In the genomic region with DNA sequence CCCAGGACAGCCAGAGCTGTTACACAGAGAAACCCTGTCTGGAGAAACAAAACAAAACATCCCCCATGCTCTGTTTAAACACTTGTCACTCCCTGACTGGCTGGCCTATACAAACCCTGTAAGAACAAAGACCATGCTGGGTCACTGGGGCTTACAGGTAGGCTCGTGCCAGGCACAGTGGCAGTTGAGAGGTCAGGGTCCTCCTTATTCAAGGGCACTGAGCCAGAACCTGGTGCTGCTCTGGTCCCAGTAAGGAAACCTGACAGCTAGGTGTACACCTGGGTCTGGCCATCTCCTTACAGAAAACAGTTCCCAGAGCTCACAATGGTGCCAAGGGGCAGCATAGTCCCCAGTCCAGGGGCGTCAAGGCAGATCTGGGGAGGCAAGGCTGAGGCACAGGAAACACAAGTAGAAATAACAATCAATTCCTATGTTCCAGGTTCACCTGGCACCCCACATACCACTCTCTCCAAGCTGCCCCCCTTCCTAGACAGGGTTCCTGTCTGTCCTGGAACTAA, we compare ENCODE assay signal across 8 mouse cellular contexts. TPM values are rescaled to one million over a fixed set of nuclear protein-coding genes. Genes with fewer than 3 reads are reported as not detected.
DNase-seq lines count a peak whose midpoint lies in the region; ATAC-seq and TF ChIP-seq lines count a peak whose summit lies in the region.

No protein-coding gene starts in this region.

- intact Hi-C loops in heart, adult 2 months (cut with DNase I): no loop called here
- intact Hi-C loops in left cerebral cortex, postnatal 4 days (cut with DNase I): no loop called here

- peak overlapping the region; percentile 93 for H3K9ac ChIP-seq in heart, embryonic 15.5 days
- H3K9ac ChIP-seq in heart, adult 2 months (ENCODE audit: low read depth, low read length): no peak overlapping the region
- H3K9ac ChIP-seq in hindbrain, postnatal 0 days (replicated peaks; ENCODE audit: low read length): peak overlapping the region; percentile 93
- H3K9ac ChIP-seq in midbrain, embryonic 13.5 days (replicated peaks): peak overlapping the region; percentile 97

- TF ChIP-seq POLR2A in heart, adult 2 months (IDR thresholded peaks at IDR 0.05; ENCODE audit: insufficient read depth, low read depth, low read length): no peak

- H3K27ac ChIP-seq in heart, embryonic 15.5 days: no peak overlapping the region
- H3K27ac ChIP-seq in heart, adult 2 months: no peak overlapping the region
- no peak overlapping the region for H3K27ac ChIP-seq in brown adipose tissue, adult 24 weeks (replicated peaks; ENCODE audit: low read depth, low read length)
- H3K27ac ChIP-seq in hindbrain, postnatal 0 days: no peak overlapping the region
- H3K27ac ChIP-seq in midbrain, embryonic 13.5 days: no peak overlapping the region

- no peaks in the 10 kb centered on the region for H3K27me3 ChIP-seq in heart, embryonic 15.5 days
- no peaks in the 10 kb centered on the region for H3K27me3 ChIP-seq in heart, adult 2 months (ENCODE audit: control insufficient read depth, insufficient read depth, low read length)
- no peaks in the 10 kb centered on the region for H3K27me3 ChIP-seq in hindbrain, postnatal 0 days (ENCODE audit: insufficient read depth, low read length)
- H3K27me3 ChIP-seq in midbrain, embryonic 13.5 days: no peaks in the 10 kb centered on the region

- H3K4me1 ChIP-seq in heart, embryonic 15.5 days (replicated peaks): peaks cover 48% of the 10 kb centered on the region
- H3K4me1 ChIP-seq in heart, adult 2 months (ENCODE audit: control insufficient read depth, insufficient read depth, low read length): peaks cover 14% of the 10 kb centered on the region
- H3K4me1 ChIP-seq in brown adipose tissue, adult 24 weeks (ENCODE audit: control insufficient read depth, insufficient read depth, insufficient read length, low read length): peaks cover 9% of the 10 kb centered on the region
- H3K4me1 ChIP-seq in hindbrain, postnatal 0 days (ENCODE audit: insufficient read depth, low read length): peaks cover 17% of the 10 kb centered on the region
- H3K4me1 ChIP-seq in midbrain, embryonic 13.5 days (replicated peaks): peaks cover 44% of the 10 kb centered on the region

- H3K9me3 ChIP-seq in heart, embryonic 15.5 days (replicated peaks): no peaks in the 10 kb centered on the region
- no peaks in the 10 kb centered on the region for H3K9me3 ChIP-seq in hindbrain, postnatal 0 days (ENCODE audit: low read length)
- H3K9me3 ChIP-seq in midbrain, embryonic 13.5 days: no peaks in the 10 kb centered on the region

- DNase-seq in heart, adult 2 months: no peak
- no peak for DNase-seq in hindbrain, postnatal 0 days (ENCODE audit: low spot score)
- DNase-seq in urinary bladder, postnatal 10 days (ENCODE audit: low spot score): no peak
- DNase-seq in left cerebral cortex, postnatal 4 days: no peak
- no peak for DNase-seq in left cerebral cortex, adult 18-20 months (ENCODE audit: low spot score in 2 of 2)

- H3K4me3 ChIP-seq in heart, embryonic 15.5 days: peak overlapping the region; percentile 86
- no peak overlapping the region for H3K4me3 ChIP-seq in heart, adult 2 months
- H3K4me3 ChIP-seq in brown adipose tissue, adult 24 weeks (ENCODE audit: insufficient read depth, low read depth, low read length): peak overlapping the region; percentile 87
- peak overlapping the region; percentile 92 for H3K4me3 ChIP-seq in hindbrain, postnatal 0 days (ENCODE audit: low read length)
- H3K4me3 ChIP-seq in midbrain, embryonic 13.5 days (replicated peaks): peak overlapping the region; percentile 98

- H3K79me2 ChIP-seq in heart, adult 2 months (replicated peaks; ENCODE audit: control insufficient read depth, insufficient read depth, low read length): peaks cover 4% of the 10 kb centered on the region; the same call in 1 of the 2 replicates

- 83% methylated on average over 2 of the region's 2 CpGs for WGBS in heart, embryonic 15.5 days
- 69% methylated on average over 2 of the region's 2 CpGs for WGBS in heart, adult 2 months
- 59% methylated on average over 2 of the region's 2 CpGs for WGBS in hindbrain, postnatal 0 days
- WGBS in midbrain, embryonic 13.5 days: 60% methylated on average over 2 of the region's 2 CpGs

- no peak for TF ChIP-seq EP300 in heart, adult 2 months (IDR thresholded peaks at IDR 0.05; ENCODE audit: insufficient read depth, low read depth, low read length)

- H3K36me3 ChIP-seq in heart, embryonic 15.5 days: peaks cover 19% of the 10 kb centered on the region
- H3K36me3 ChIP-seq in heart, adult 2 months (ENCODE audit: control insufficient read depth, insufficient read depth, low read length): no peaks in the 10 kb centered on the region
- H3K36me3 ChIP-seq in hindbrain, postnatal 0 days (ENCODE audit: insufficient read depth, low read length): peaks cover 19% of the 10 kb centered on the region
- peaks cover 24% of the 10 kb centered on the region for H3K36me3 ChIP-seq in midbrain, embryonic 13.5 days

- no peak for TF ChIP-seq CTCF in heart, adult 2 months (IDR thresholded peaks at IDR 0.05)
- TF ChIP-seq CTCF in hindbrain, postnatal 0 days (IDR thresholded peaks at IDR 0.05; ENCODE audit: low read depth): no peak

- ATAC-seq in heart, embryonic 15.5 days (replicated peaks; ENCODE audit: insufficient number of reproducible peaks, insufficient read depth, low FRiP score, low read depth): no peak
- ATAC-seq in hindbrain, postnatal 0 days: no peak
- no peak for ATAC-seq in midbrain, embryonic 13.5 days

- H3K4me2 ChIP-seq in heart, embryonic 15.5 days: peak overlapping the region; percentile 66
- H3K4me2 ChIP-seq in hindbrain, postnatal 0 days (ENCODE audit: low read depth, low read length): peak overlapping the region; percentile 70
- H3K4me2 ChIP-seq in midbrain, embryonic 13.5 days (replicated peaks): peak overlapping the region; percentile 97

RNA-seq across cellular contexts. Expression of gene Rnf126, which starts 1.5 kb away (rescaled TPM):
- 54.0 and 65.5 TPM in 2 replicates for polyA plus RNA-seq in heart, embryonic 15.5 days (2015; fragmentation: Nextera tagmentation; extraction: Ambion mirVana)
- 10 to 100 TPM; 22.9 to 23.6 TPM for total RNA-seq in heart, adult 2 months (2021)
- 41.4 and 48.0 TPM in 2 replicates for polyA plus RNA-seq in heart, adult 2 months (2012; rRNA removed)
- 23.3 and 27.2 TPM in 2 replicates for polyA plus RNA-seq in brown adipose tissue, adult 24 weeks (2012; ENCODE audit: insufficient read depth, insufficient read length, missing spikeins)
- 112 and 120 TPM in 2 replicates for total RNA-seq in hindbrain, postnatal 0 days (2014; rRNA removed)
- polyA plus RNA-seq in hindbrain, postnatal 0 days (2015; fragmentation: Nextera tagmentation; extraction: Ambion mirVana): 108 and 119 TPM in 2 replicates
- polyA plus RNA-seq in midbrain, embryonic 13.5 days (2015; fragmentation: Nextera tagmentation; extraction: Ambion mirVana): 71.5 and 82.3 TPM in 2 replicates
- 10 to 100 TPM; 85.0 to 95.3 TPM for total RNA-seq in left cerebral cortex, postnatal 4 days (2021)
- 10 to 100 TPM; 86.7 to 98.4 TPM for total RNA-seq in left cerebral cortex, adult 18-20 months (2021)

RNA-seq across cellular contexts. Expression of gene Fgf22, which starts 10.4 kb away (rescaled TPM):
- 0.06 and 0.16 TPM in 2 replicates for polyA plus RNA-seq in heart, embryonic 15.5 days (2015; fragmentation: Nextera tagmentation; extraction: Ambion mirVana)
- not detected for total RNA-seq in heart, adult 2 months (2021)
- not detected in 2 replicates for polyA plus RNA-seq in heart, adult 2 months (2012; rRNA removed)
- polyA plus RNA-seq in brown adipose tissue, adult 24 weeks (2012; ENCODE audit: insufficient read depth, insufficient read length, missing spikeins): not detected in 2 replicates
- total RNA-seq in hindbrain, postnatal 0 days (2014; rRNA removed): 1.3 and 2.2 TPM in 2 replicates
- polyA plus RNA-seq in hindbrain, postnatal 0 days (2015; fragmentation: Nextera tagmentation; extraction: Ambion mirVana): 3.8 and 5.1 TPM in 2 replicates
- 1.1 and 1.3 TPM in 2 replicates for polyA plus RNA-seq in midbrain, embryonic 13.5 days (2015; fragmentation: Nextera tagmentation; extraction: Ambion mirVana)
- 1 to 10 TPM; 1.3 to 1.7 TPM for total RNA-seq in left cerebral cortex, postnatal 4 days (2021)
- total RNA-seq in left cerebral cortex, adult 18-20 months (2021): 1 to 10 TPM; 4.3 to 5.6 TPM

RNA-seq across cellular contexts. Expression of gene Fstl3, which starts 11.8 kb away (rescaled TPM):
- 29.0 and 30.9 TPM in 2 replicates for polyA plus RNA-seq in heart, embryonic 15.5 days (2015; fragmentation: Nextera tagmentation; extraction: Ambion mirVana)
- 1 to 10 TPM; 3.8 to 4.7 TPM for total RNA-seq in heart, adult 2 months (2021)
- polyA plus RNA-seq in heart, adult 2 months (2012; rRNA removed): 9.7 and 11.9 TPM in 2 replicates
- polyA plus RNA-seq in brown adipose tissue, adult 24 weeks (2012; ENCODE audit: insufficient read depth, insufficient read length, missing spikeins): 0.96 and 1.3 TPM in 2 replicates
- 2.6 and 3.3 TPM in 2 replicates for total RNA-seq in hindbrain, postnatal 0 days (2014; rRNA removed)
- polyA plus RNA-seq in hindbrain, postnatal 0 days (2015; fragmentation: Nextera tagmentation; extraction: Ambion mirVana): 3.1 and 3.2 TPM in 2 replicates
- polyA plus RNA-seq in midbrain, embryonic 13.5 days (2015; fragmentation: Nextera tagmentation; extraction: Ambion mirVana): 0.63 and 1.1 TPM in 2 replicates
- total RNA-seq in left cerebral cortex, postnatal 4 days (2021): 1 to 10 TPM; 2.5 to 3.2 TPM
- total RNA-seq in left cerebral cortex, adult 18-20 months (2021): 1 to 10 TPM; 2.7 to 3.2 TPM

RNA-seq across cellular contexts. Expression of gene Polrmt, which starts 18.9 kb away (rescaled TPM):
- 30.0 and 36.5 TPM in 2 replicates for polyA plus RNA-seq in heart, embryonic 15.5 days (2015; fragmentation: Nextera tagmentation; extraction: Ambion mirVana)
- total RNA-seq in heart, adult 2 months (2021): 10 to 100 TPM; 42.2 to 44.7 TPM
- polyA plus RNA-seq in heart, adult 2 months (2012; rRNA removed): 47.0 and 52.3 TPM in 2 replicates
- polyA plus RNA-seq in brown adipose tissue, adult 24 weeks (2012; ENCODE audit: insufficient read depth, insufficient read length, missing spikeins): 20.1 and 32.1 TPM in 2 replicates
- 30.4 and 36.5 TPM in 2 replicates for total RNA-seq in hindbrain, postnatal 0 days (2014; rRNA removed)
- 29.7 and 32.6 TPM in 2 replicates for polyA plus RNA-seq in hindbrain, postnatal 0 days (2015; fragmentation: Nextera tagmentation; extraction: Ambion mirVana)
- polyA plus RNA-seq in midbrain, embryonic 13.5 days (2015; fragmentation: Nextera tagmentation; extraction: Ambion mirVana): 38.5 and 43.9 TPM in 2 replicates
- total RNA-seq in left cerebral cortex, postnatal 4 days (2021): 10 to 100 TPM; 44.8 to 51.8 TPM
- total RNA-seq in left cerebral cortex, adult 18-20 months (2021): 10 to 100 TPM; 50.6 to 55.3 TPM

RNA-seq across cellular contexts. Expression of gene Prss57, which starts 25.5 kb away (rescaled TPM):
- 0.49 and 5.1 TPM in 2 replicates for polyA plus RNA-seq in heart, embryonic 15.5 days (2015; fragmentation: Nextera tagmentation; extraction: Ambion mirVana)
- total RNA-seq in heart, adult 2 months (2021): not detected
- polyA plus RNA-seq in heart, adult 2 months (2012; rRNA removed): 0.08 and 0.20 TPM in 2 replicates
- not detected in 2 replicates for polyA plus RNA-seq in brown adipose tissue, adult 24 weeks (2012; ENCODE audit: insufficient read depth, insufficient read length, missing spikeins)
- total RNA-seq in hindbrain, postnatal 0 days (2014; rRNA removed): 0.54 and 1.8 TPM in 2 replicates
- 0.13 and 0.33 TPM in 2 replicates for polyA plus RNA-seq in hindbrain, postnatal 0 days (2015; fragmentation: Nextera tagmentation; extraction: Ambion mirVana)
- polyA plus RNA-seq in midbrain, embryonic 13.5 days (2015; fragmentation: Nextera tagmentation; extraction: Ambion mirVana): not detected in 2 replicates
- total RNA-seq in left cerebral cortex, postnatal 4 days (2021): under 1 TPM in 1 of 2 experiments, not detected in 1; 0.52 TPM
- total RNA-seq in left cerebral cortex, adult 18-20 months (2021): under 1 TPM; 0.63 to 0.72 TPM
